ENCODE assay signal across 20 mouse cellular contexts in genomic region chr6:52237346-52238154, GRCm38 (mm10). TPM values are rescaled to one million over a fixed set of nuclear protein-coding genes. Genes with fewer than 3 reads are reported as not detected.
DNase-seq lines count a peak whose midpoint lies in the region; ATAC-seq and TF ChIP-seq lines count a peak whose summit lies in the region.
"Had no signal": no experiment of that assay in that cellular context is flagged by ENCODE, and none has a peak within 500 bp of the region (broad histone marks: within the 10 kb centered on the region; RNA-seq: fewer than 3 reads in every experiment).

No protein-coding gene starts in this region.

- peaks cover 25% of the 10 kb centered on the region for H3K4me1 ChIP-seq in limb, embryonic 14.5 days (ENCODE audit: control insufficient read depth, insufficient read depth, low read length)
- 0 out of 2 replicates have a peak, but pooled peaks cover 3% of the 10 kb centered on the region for H3K4me1 ChIP-seq in midbrain, embryonic 13.5 days (replicated peaks)
- H3K4me1 ChIP-seq: hindbrain, embryonic 12.5 days had no signal

- H3K9me3 ChIP-seq in limb, embryonic 14.5 days (ENCODE audit: control insufficient read depth, low read length): no peaks in the 10 kb centered on the region
- no peaks in the 10 kb centered on the region for H3K9me3 ChIP-seq in midbrain, embryonic 13.5 days
- H3K9me3 ChIP-seq: hindbrain, embryonic 12.5 days had no signal

- no peaks in the 10 kb centered on the region for H3K27me3 ChIP-seq in limb, embryonic 14.5 days (ENCODE audit: control insufficient read depth, insufficient read depth, low read length)
- peaks cover 99% of the 10 kb centered on the region for H3K27me3 ChIP-seq in midbrain, embryonic 13.5 days

- H3K27ac ChIP-seq in gastrocnemius, adult 2 months: peak overlapping the region; percentile 93
- peak overlapping the region; percentile 99 for H3K27ac ChIP-seq in limb, embryonic 14.5 days (replicated peaks; ENCODE audit: low read depth, low read length)
- no peak overlapping the region for H3K27ac ChIP-seq in midbrain, embryonic 13.5 days
- H3K27ac ChIP-seq: hindbrain, embryonic 12.5 days; macrophage had no signal

- TF ChIP-seq POLR2A in limb, embryonic 14.5 days (IDR thresholded peaks at IDR 0.05; ENCODE audit: borderline replicate concordance, extremely low read depth, insufficient read depth, insufficient read length): no peak

- H3K36me3 ChIP-seq in limb, embryonic 14.5 days (ENCODE audit: control insufficient read depth, insufficient read depth, low read length): peaks cover 20% of the 10 kb centered on the region
- H3K36me3 ChIP-seq in midbrain, embryonic 13.5 days: no peaks in the 10 kb centered on the region
- H3K36me3 ChIP-seq: hindbrain, embryonic 12.5 days had no signal

- peak overlapping the region; percentile 73 for H3K4me3 ChIP-seq in gastrocnemius, adult 2 months
- H3K4me3 ChIP-seq in limb, embryonic 14.5 days (replicated peaks; ENCODE audit: low read length): peak overlapping the region; percentile 90
- H3K4me3 ChIP-seq in midbrain, embryonic 13.5 days (replicated peaks): no peak overlapping the region
- H3K4me3 ChIP-seq: hindbrain, embryonic 12.5 days had no signal

- intact Hi-C loops in gastrocnemius, adult 2 months (cut with DNase I): no loop called here
- intact Hi-C loops in left cerebral cortex, postnatal 4 days (cut with DNase I): no loop called here

- H3K4me2 ChIP-seq in limb, embryonic 14.5 days (replicated peaks; ENCODE audit: low read depth, low read length, severe bottlenecking): peak overlapping the region; percentile 96
- H3K4me2 ChIP-seq in midbrain, embryonic 13.5 days (replicated peaks): no peak overlapping the region
- H3K4me2 ChIP-seq: heart, embryonic 11.5 days; hindbrain, embryonic 12.5 days had no signal

- ATAC-seq in limb, embryonic 14.5 days (ENCODE audit: low FRiP score, low read depth): no peak
- no peak for ATAC-seq in midbrain, embryonic 13.5 days

- 8% methylated on average over 10 of the region's 10 CpGs for WGBS in limb, embryonic 14.5 days
- WGBS in midbrain, embryonic 13.5 days: 7% methylated on average over 10 of the region's 10 CpGs

- H3K9ac ChIP-seq in limb, embryonic 14.5 days (ENCODE audit: low read depth, low read length, severe bottlenecking): peak overlapping the region; percentile 100
- no peak overlapping the region for H3K9ac ChIP-seq in midbrain, embryonic 13.5 days (replicated peaks)
- H3K9ac ChIP-seq: hindbrain, embryonic 12.5 days had no signal

- no peak for TF ChIP-seq CTCF in gastrocnemius, adult 2 months (IDR thresholded peaks at IDR 0.05)

- peak; percentile 43 for DNase-seq in gastrocnemius, adult 2 months
- no peak for DNase-seq in gastrocnemius, adult 8-10 months (ENCODE audit: low spot score in 2 of 2)
- peak; percentile 32 for DNase-seq in urinary bladder, adult 2 months (ENCODE audit: low spot score)
- DNase-seq in urinary bladder, postnatal 25 days (ENCODE audit: low spot score): no peak
- no peak for DNase-seq in limb, embryonic 14.5 days (ENCODE audit: low spot score)
- DNase-seq in left cerebral cortex, postnatal 4 days: no peak
- DNase-seq in layer of hippocampus, adult 11-12 months (ENCODE audit: low spot score): no peak
- DNase-seq: adrenal gland, postnatal 14 days; lung, adult 18-20 months; right cerebral cortex, postnatal 4 days; thymus, postnatal 25 days had no signal

RNA-seq across cellular contexts. Expression of gene Hoxa10, which starts 3.1 kb away (rescaled TPM):
- 10 to 100 TPM; 17.4 to 17.7 TPM for total RNA-seq in gastrocnemius, adult 2 months (2021)
- total RNA-seq in gastrocnemius, adult 8-10 months (2022): 10 to 100 TPM; 14.5 to 15.2 (median 14.8) TPM
- polyA plus RNA-seq in urinary bladder, adult 2 months (2012; rRNA removed): 79.4 and 93.6 TPM in 2 replicates
- polyA plus RNA-seq in limb, embryonic 14.5 days (2012; rRNA removed): 111 and 136 TPM in 2 replicates
- 117 and 149 TPM in 2 replicates for polyA plus RNA-seq in limb, embryonic 14.5 days (2014; fragmentation: Nextera tagmentation; extraction: Ambion mirVana)
- total RNA-seq in left cerebral cortex, postnatal 4 days (2021): not detected
- polyA plus RNA-seq in midbrain, embryonic 13.5 days (2015; fragmentation: Nextera tagmentation; extraction: Ambion mirVana): 0.30 TPM in 1 of 2 replicates, not detected in the other
- total RNA-seq: layer of hippocampus, adult 18-20 months; left cerebral cortex, postnatal 14 days; midbrain, postnatal 0 days had no signal
- polyA plus RNA-seq: frontal cortex, adult 2 months; hindbrain, embryonic 12.5 days; macrophage; midbrain, postnatal 0 days; stomach, embryonic 14.5 days had no signal

RNA-seq across cellular contexts. Expression of gene Hoxa9, which starts 6.7 kb away (rescaled TPM):
- 1 to 10 TPM; 7.5 to 8.8 TPM for total RNA-seq in gastrocnemius, adult 2 months (2021)
- total RNA-seq in gastrocnemius, adult 8-10 months (2022): 1 to 10 TPM; 5.2 to 8.3 (median 7.5) TPM
- polyA plus RNA-seq in urinary bladder, adult 2 months (2012; rRNA removed): 48.1 and 60.0 TPM in 2 replicates
- 107 and 134 TPM in 2 replicates for polyA plus RNA-seq in limb, embryonic 14.5 days (2012; rRNA removed)
- 39.0 and 45.2 TPM in 2 replicates for polyA plus RNA-seq in limb, embryonic 14.5 days (2014; fragmentation: Nextera tagmentation; extraction: Ambion mirVana)
- total RNA-seq in left cerebral cortex, postnatal 4 days (2021): not detected
- polyA plus RNA-seq in midbrain, embryonic 13.5 days (2015; fragmentation: Nextera tagmentation; extraction: Ambion mirVana): not detected in 2 replicates
- total RNA-seq: layer of hippocampus, adult 18-20 months; left cerebral cortex, postnatal 14 days; midbrain, postnatal 0 days had no signal
- polyA plus RNA-seq: frontal cortex, adult 2 months; midbrain, postnatal 0 days had no signal

RNA-seq across cellular contexts. Expression of gene Hoxa11, which starts 8.1 kb away (rescaled TPM):
- 1 to 10 TPM; 1.0 to 4.3 TPM for total RNA-seq in gastrocnemius, adult 2 months (2021)
- 1 to 10 TPM; 2.0 to 3.0 (median 2.9) TPM for total RNA-seq in gastrocnemius, adult 8-10 months (2022)
- 25.4 and 29.2 TPM in 2 replicates for polyA plus RNA-seq in urinary bladder, adult 2 months (2012; rRNA removed)
- polyA plus RNA-seq in limb, embryonic 14.5 days (2012; rRNA removed): 32.6 and 41.2 TPM in 2 replicates
- polyA plus RNA-seq in limb, embryonic 14.5 days (2014; fragmentation: Nextera tagmentation; extraction: Ambion mirVana): 31.1 and 39.0 TPM in 2 replicates
- total RNA-seq in left cerebral cortex, postnatal 4 days (2021): not detected
- polyA plus RNA-seq in midbrain, embryonic 13.5 days (2015; fragmentation: Nextera tagmentation; extraction: Ambion mirVana): not detected in 2 replicates
- total RNA-seq: adrenal gland, postnatal 14 days; layer of hippocampus, adult 18-20 months; left cerebral cortex, postnatal 14 days; midbrain, postnatal 0 days had no signal
- polyA plus RNA-seq: heart, embryonic 11.5 days; hindbrain, embryonic 12.5 days; macrophage; midbrain, postnatal 0 days; stomach, embryonic 14.5 days had no signal

RNA-seq across cellular contexts. Expression of gene Hoxa7, which starts 15.9 kb away (rescaled TPM):
- 1 to 10 TPM; 4.7 to 5.0 TPM for total RNA-seq in gastrocnemius, adult 2 months (2021)
- total RNA-seq in gastrocnemius, adult 8-10 months (2022): 1 to 10 TPM; 4.7 to 5.9 (median 5.4) TPM
- polyA plus RNA-seq in urinary bladder, adult 2 months (2012; rRNA removed): 27.6 and 28.6 TPM in 2 replicates
- polyA plus RNA-seq in limb, embryonic 14.5 days (2012; rRNA removed): 15.8 and 17.0 TPM in 2 replicates
- polyA plus RNA-seq in limb, embryonic 14.5 days (2014; fragmentation: Nextera tagmentation; extraction: Ambion mirVana): 8.9 and 10.1 TPM in 2 replicates
- total RNA-seq in left cerebral cortex, postnatal 4 days (2021): not detected
- polyA plus RNA-seq in midbrain, embryonic 13.5 days (2015; fragmentation: Nextera tagmentation; extraction: Ambion mirVana): not detected in 2 replicates
- total RNA-seq: left cerebral cortex, postnatal 14 days; midbrain, postnatal 0 days had no signal
- polyA plus RNA-seq: frontal cortex, adult 2 months; midbrain, postnatal 0 days had no signal

RNA-seq across cellular contexts. Expression of gene Hoxa13, which starts 23.1 kb away (rescaled TPM):
- total RNA-seq in gastrocnemius, adult 2 months (2021): 1 to 10 TPM; 1.5 to 3.8 TPM
- total RNA-seq in gastrocnemius, adult 8-10 months (2022): 1 to 10 TPM; 4.1 to 5.2 (median 4.9) TPM
- 32.5 and 40.7 TPM in 2 replicates for polyA plus RNA-seq in urinary bladder, adult 2 months (2012; rRNA removed)
- polyA plus RNA-seq in limb, embryonic 14.5 days (2012; rRNA removed): 26.0 and 37.6 TPM in 2 replicates
- polyA plus RNA-seq in limb, embryonic 14.5 days (2014; fragmentation: Nextera tagmentation; extraction: Ambion mirVana): 16.0 and 24.1 TPM in 2 replicates
- not detected for total RNA-seq in left cerebral cortex, postnatal 4 days (2021)
- not detected in 2 replicates for polyA plus RNA-seq in midbrain, embryonic 13.5 days (2015; fragmentation: Nextera tagmentation; extraction: Ambion mirVana)
- total RNA-seq: adrenal gland, postnatal 14 days; layer of hippocampus, adult 18-20 months; left cerebral cortex, postnatal 14 days; midbrain, postnatal 0 days had no signal
- polyA plus RNA-seq: frontal cortex, adult 2 months; heart, embryonic 11.5 days; hindbrain, embryonic 12.5 days; macrophage; midbrain, postnatal 0 days; stomach, embryonic 14.5 days had no signal

Comparison
In these comparisons a context has a peak if more than half of its experiments do, and no peak if none do; other contexts are left out.
1. DNase-seq: peak in gastrocnemius, adult 2 months (single experiment) and urinary bladder, adult 2 months (single experiment); none in gastrocnemius, adult 8-10 months (0 of 2), urinary bladder, postnatal 25 days (single experiment), limb, embryonic 14.5 days (single experiment), left cerebral cortex, postnatal 4 days (single experiment) and layer of hippocampus, adult 11-12 months (single experiment).
2. RNA of gene Hoxa10, which starts 3.1 kb away (total RNA-seq): 17.4 to 17.7 TPM in gastrocnemius, adult 2 months and 14.5 to 15.2 TPM in gastrocnemius, adult 8-10 months; not detected in left cerebral cortex, postnatal 4 days; every median in the first group is over 10 times any median in the second.
3. RNA of gene Hoxa9, which starts 6.7 kb away (total RNA-seq): 7.5 to 8.8 TPM in gastrocnemius, adult 2 months and 5.2 to 8.3 TPM in gastrocnemius, adult 8-10 months; not detected in left cerebral cortex, postnatal 4 days; every median in the first group is over 4 times any median in the second.